Mouse (Mus musculus): ENCODE measurements around the gene Fads3.

Fads3 gene

GRCm38 (mm10) chr19:10021981-10022380, 19.4 kb upstream of the Fads3 start:
- no peak for DNase-seq

GRCm38 (mm10) chr19:10022414-10023303, 18.7 kb upstream of the Fads3 start:
- peak; percentile 48 to 56 for DNase-seq

GRCm38 (mm10) chr19:10023304-10023758, 18.0 kb upstream of the Fads3 start:
- DNase-seq: no peak

GRCm38 (mm10) chr19:10025169-10025875, 16.0 kb upstream of the Fads3 start:
- peak; percentile 73 to 75 for DNase-seq

- no peak for DNase-seq
These were observed 11.6 kb upstream of the Fads3 start for GRCm38 (mm10) chr19:10029746-10030145.

GRCm38 (mm10) chr19:10033211-10033973, 8.0 kb upstream of the Fads3 start:
- peak; percentile 71 to 77 for DNase-seq

GRCm38 (mm10) chr19:10034356-10034755, 7.0 kb upstream of the Fads3 start:
- no peak for DNase-seq

- peak; percentile 87 to 94 for DNase-seq
These were observed 6.5 kb upstream of the Fads3 start for GRCm38 (mm10) chr19:10034785-10035447.

GRCm38 (mm10) chr19:10037534-10037933, 3.8 kb upstream of the Fads3 start:
- no peak for DNase-seq

- no peak for DNase-seq
These were observed 3.0 kb upstream of the Fads3 start for GRCm38 (mm10) chr19:10038364-10038763.

- DNase-seq: peak; percentile 53 to 58
These were observed 2.5 kb upstream of the Fads3 start for GRCm38 (mm10) chr19:10038910-10039309.

- peak; percentile 51 to 64 for DNase-seq
These were observed 1.8 kb upstream of the Fads3 start for GRCm38 (mm10) chr19:10039615-10040014.

- DNase-seq: peak; percentile 77 to 79
These were observed 442 bp upstream of the Fads3 start for GRCm38 (mm10) chr19:10040866-10041387.

GRCm38 (mm10) chr19:10042232-10042631, 863 bp downstream of the Fads3 start:
- DNase-seq: peak; percentile 36 to 41

- no peak for DNase-seq
These were observed 1.4 kb downstream of the Fads3 start for GRCm38 (mm10) chr19:10042816-10043215.

GRCm38 (mm10) chr19:10043643-10044042, 2.3 kb downstream of the Fads3 start:
- DNase-seq: no peak

- DNase-seq: no peak
These were observed 4.3 kb downstream of the Fads3 start for GRCm38 (mm10) chr19:10045707-10046106.

GRCm38 (mm10) chr19:10046346-10046745, 5.0 kb downstream of the Fads3 start:
- DNase-seq: no peak

GRCm38 (mm10) chr19:10046983-10047382, 5.6 kb downstream of the Fads3 start:
- DNase-seq: no peak

GRCm38 (mm10) chr19:10049533-10049932, 8.2 kb downstream of the Fads3 start:
- DNase-seq: no peak

- DNase-seq: no peak
These were observed 9.1 kb downstream of the Fads3 start for GRCm38 (mm10) chr19:10050438-10050837.

GRCm38 (mm10) chr19:10052698-10053097, 11.3 kb downstream of the Fads3 start:
- no peak for DNase-seq

Data from cerebellum, postnatal 14 days (tissue).